21 mouse cellular contexts compared by ENCODE assay signal in the genomic region with DNA sequence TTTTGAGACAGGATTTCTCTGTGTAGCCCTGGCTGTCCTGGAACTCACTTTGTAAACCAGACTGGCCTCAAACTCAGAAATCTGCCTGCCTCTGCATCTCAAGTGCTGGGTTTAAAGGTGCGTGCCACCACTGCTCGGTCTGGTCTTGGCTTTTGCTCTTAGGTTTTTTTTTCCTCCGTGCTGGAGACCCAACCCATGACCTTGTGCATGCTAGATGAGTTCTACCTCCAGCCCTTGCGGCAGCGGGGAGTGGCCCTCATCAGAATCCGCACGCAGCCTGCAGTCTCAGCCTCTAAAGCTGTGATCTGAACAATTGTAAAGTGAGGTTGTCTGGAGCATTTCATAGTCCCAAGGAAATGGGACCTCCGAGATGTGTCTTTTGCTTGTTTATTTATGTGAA. TPM values are rescaled to one million over a fixed set of nuclear protein-coding genes. Genes with fewer than 3 reads are reported as not detected.
DNase-seq lines count a peak whose midpoint lies in the region; ATAC-seq lines count a peak whose summit lies in the region.
"Had no signal": no experiment of that assay in that cellular context is flagged by ENCODE, and none has a peak within 500 bp of the region (broad histone marks: within the 10 kb centered on the region; RNA-seq: fewer than 3 reads in every experiment).

No protein-coding gene starts in this region.

- no peak overlapping the region for H3K27ac ChIP-seq in midbrain, embryonic 11.5 days (ENCODE audit: low read depth, low read length)
- no peak overlapping the region for H3K27ac ChIP-seq in midbrain, embryonic 14.5 days (replicated peaks; ENCODE audit: low read depth, low read length)
- no peak overlapping the region for H3K27ac ChIP-seq in limb, embryonic 10.5 days
- H3K27ac ChIP-seq: embryonic facial prominence, embryonic 10.5 days; embryonic facial prominence, embryonic 12.5 days; forebrain, embryonic 13.5 days; forebrain, embryonic 15.5 days had no signal

- no peak for ATAC-seq in midbrain, embryonic 11.5 days (ENCODE audit: low FRiP score)
- ATAC-seq in midbrain, embryonic 14.5 days (ENCODE audit: low FRiP score, low TSS enrichment) = no peak
- ATAC-seq: forebrain, embryonic 13.5 days; forebrain, embryonic 15.5 days; forebrain, postnatal 0 days had no signal

- H3K4me2 ChIP-seq in midbrain, embryonic 11.5 days = no peak overlapping the region
- no peak overlapping the region for H3K4me2 ChIP-seq in midbrain, embryonic 14.5 days (ENCODE audit: low read length)
- H3K4me2 ChIP-seq: embryonic facial prominence, embryonic 12.5 days; forebrain, embryonic 13.5 days; forebrain, embryonic 15.5 days had no signal

- 97% methylated on average over 8 of the region's 8 CpGs for WGBS in midbrain, embryonic 11.5 days
- 96% methylated on average over 8 of the region's 8 CpGs for WGBS in midbrain, embryonic 14.5 days
- WGBS in limb, embryonic 10.5 days = 96% methylated on average over 8 of the region's 8 CpGs

- H3K27me3 ChIP-seq in midbrain, embryonic 11.5 days (ENCODE audit: control insufficient read depth, insufficient read depth, low read length) = no peaks in the 10 kb centered on the region
- H3K27me3 ChIP-seq in midbrain, embryonic 14.5 days (ENCODE audit: control insufficient read depth, insufficient read depth, low read length) = no peaks in the 10 kb centered on the region
- H3K27me3 ChIP-seq in limb, embryonic 10.5 days (ENCODE audit: low read depth, poor library complexity, severe bottlenecking) = no peaks in the 10 kb centered on the region
- H3K27me3 ChIP-seq: embryonic facial prominence, embryonic 12.5 days; forebrain, embryonic 13.5 days; forebrain, embryonic 15.5 days had no signal

- peaks cover 7% of the 10 kb centered on the region for H3K4me1 ChIP-seq in midbrain, embryonic 11.5 days (ENCODE audit: control insufficient read depth, insufficient read depth, low read length)
- peaks cover 20% of the 10 kb centered on the region for H3K4me1 ChIP-seq in midbrain, embryonic 14.5 days (ENCODE audit: control insufficient read depth, insufficient read depth, low read length)
- H3K4me1 ChIP-seq in limb, embryonic 10.5 days = peaks cover 34% of the 10 kb centered on the region

- DNase-seq in midbrain, embryonic 11.5 days (ENCODE audit: low spot score, missing footprints) = peak; percentile 45
- no peak for DNase-seq in midbrain, embryonic 14.5 days
- DNase-seq in ES-CJ7 (ENCODE audit: low read depth, low spot score) (peak; percentile 62), ZHBTc4 (ENCODE audit: low read depth, low spot score) (peak; percentile 69)
- no peak for DNase-seq in adrenal gland, adult 2 months
- DNase-seq in limb, embryonic 10.5 days (ENCODE audit: low spot score) = no peak
- DNase-seq: adrenal gland, adult 8-10 months; adrenal gland, postnatal 14 days; adrenal gland, postnatal 36 days; cerebellum, adult 11-12 months; cerebellum, adult 2 months; cerebellum, postnatal 10 days; cerebellum, postnatal 25 days; forebrain, postnatal 0 days had no signal

- H3K36me3 ChIP-seq in midbrain, embryonic 11.5 days (ENCODE audit: control insufficient read depth, insufficient read depth, low read length) = no peaks in the 10 kb centered on the region
- peaks cover 4% of the 10 kb centered on the region for H3K36me3 ChIP-seq in midbrain, embryonic 14.5 days (ENCODE audit: control insufficient read depth, insufficient read depth, low read length)
- H3K36me3 ChIP-seq in limb, embryonic 10.5 days = peaks cover 13% of the 10 kb centered on the region
- H3K36me3 ChIP-seq: embryonic facial prominence, embryonic 12.5 days; forebrain, embryonic 15.5 days had no signal

- no peak overlapping the region for H3K4me3 ChIP-seq in midbrain, embryonic 11.5 days (ENCODE audit: low read depth, low read length)
- no peak overlapping the region for H3K4me3 ChIP-seq in midbrain, embryonic 14.5 days (replicated peaks; ENCODE audit: low read depth, low read length)
- H3K4me3 ChIP-seq in limb, embryonic 10.5 days = no peak overlapping the region
- H3K4me3 ChIP-seq: embryonic facial prominence, embryonic 10.5 days; embryonic facial prominence, embryonic 12.5 days; forebrain, embryonic 13.5 days; forebrain, embryonic 15.5 days had no signal

- H3K9me3 ChIP-seq in midbrain, embryonic 11.5 days (ENCODE audit: control insufficient read depth, low read length) = no peaks in the 10 kb centered on the region
- no peaks in the 10 kb centered on the region for H3K9me3 ChIP-seq in midbrain, embryonic 14.5 days (ENCODE audit: control insufficient read depth, low read length)
- no peaks in the 10 kb centered on the region for H3K9me3 ChIP-seq in limb, embryonic 10.5 days (replicated peaks)
- H3K9me3 ChIP-seq: embryonic facial prominence, embryonic 12.5 days; forebrain, embryonic 13.5 days; forebrain, embryonic 15.5 days had no signal

- no peak overlapping the region for H3K9ac ChIP-seq in midbrain, embryonic 11.5 days (ENCODE audit: low read length)
- no peak overlapping the region for H3K9ac ChIP-seq in midbrain, embryonic 14.5 days (replicated peaks; ENCODE audit: low read length)
- H3K9ac ChIP-seq: embryonic facial prominence, embryonic 12.5 days; forebrain, embryonic 13.5 days; forebrain, embryonic 15.5 days; forebrain, postnatal 0 days had no signal

RNA-seq across cellular contexts. Expression of gene Srrm2, which starts 5.0 kb away (rescaled TPM):
- polyA plus RNA-seq in midbrain, embryonic 11.5 days (2014; fragmentation: Nextera tagmentation; extraction: Ambion mirVana) = 408 and 439 TPM in 2 replicates
- polyA plus RNA-seq in midbrain, embryonic 14.5 days (2014; fragmentation: Nextera tagmentation; extraction: Ambion mirVana) = 498 and 502 TPM in 2 replicates
- 100 to 1,000 TPM; 322 to 545 TPM for total RNA-seq in adrenal gland, adult 2 months (2021)
- polyA plus RNA-seq in adrenal gland, adult 2 months (2012; rRNA removed) = 1,031 and 1,277 TPM in 2 replicates
- 562 and 563 TPM in 2 replicates for polyA plus RNA-seq in limb, embryonic 10.5 days (2016; fragmentation: Nextera tagmentation; extraction: Ambion mirVana)

RNA-seq across cellular contexts. Expression of gene Flywch2, which starts 9.4 kb away (rescaled TPM):
- polyA plus RNA-seq in midbrain, embryonic 11.5 days (2014; fragmentation: Nextera tagmentation; extraction: Ambion mirVana) = 20.4 and 20.9 TPM in 2 replicates
- polyA plus RNA-seq in midbrain, embryonic 14.5 days (2014; fragmentation: Nextera tagmentation; extraction: Ambion mirVana) = 70.7 and 95.4 TPM in 2 replicates
- total RNA-seq in adrenal gland, adult 2 months (2021) = 1 to 10 TPM; 4.3 to 6.7 TPM
- 8.7 and 12.0 TPM in 2 replicates for polyA plus RNA-seq in adrenal gland, adult 2 months (2012; rRNA removed)
- 37.5 and 54.1 TPM in 2 replicates for polyA plus RNA-seq in limb, embryonic 10.5 days (2016; fragmentation: Nextera tagmentation; extraction: Ambion mirVana)

RNA-seq across cellular contexts. Expression of gene Flywch1, which starts 23.9 kb away (rescaled TPM):
- 125 and 142 TPM in 2 replicates for polyA plus RNA-seq in midbrain, embryonic 11.5 days (2014; fragmentation: Nextera tagmentation; extraction: Ambion mirVana)
- 210 and 220 TPM in 2 replicates for polyA plus RNA-seq in midbrain, embryonic 14.5 days (2014; fragmentation: Nextera tagmentation; extraction: Ambion mirVana)
- 10 to 100 TPM; 61.8 to 85.0 TPM for total RNA-seq in adrenal gland, adult 2 months (2021)
- 45.8 and 49.3 TPM in 2 replicates for polyA plus RNA-seq in adrenal gland, adult 2 months (2012; rRNA removed)
- polyA plus RNA-seq in limb, embryonic 10.5 days (2016; fragmentation: Nextera tagmentation; extraction: Ambion mirVana) = 177 and 183 TPM in 2 replicates

RNA-seq across cellular contexts. Expression of gene Elob, which starts 33.6 kb away (rescaled TPM):
- polyA plus RNA-seq in midbrain, embryonic 11.5 days (2014; fragmentation: Nextera tagmentation; extraction: Ambion mirVana) = 1,062 and 1,170 TPM in 2 replicates
- polyA plus RNA-seq in midbrain, embryonic 14.5 days (2014; fragmentation: Nextera tagmentation; extraction: Ambion mirVana) = 1,255 and 1,621 TPM in 2 replicates
- total RNA-seq in adrenal gland, adult 2 months (2021) = 100 to 1,000 TPM; 447 to 451 TPM
- polyA plus RNA-seq in adrenal gland, adult 2 months (2012; rRNA removed) = 513 and 552 TPM in 2 replicates
- polyA plus RNA-seq in limb, embryonic 10.5 days (2016; fragmentation: Nextera tagmentation; extraction: Ambion mirVana) = 1,047 and 1,081 TPM in 2 replicates

RNA-seq across cellular contexts. Expression of gene Prss33, which starts 40.5 kb away (rescaled TPM):
- polyA plus RNA-seq in midbrain, embryonic 11.5 days (2014; fragmentation: Nextera tagmentation; extraction: Ambion mirVana) = 0.27 TPM in 1 of 2 replicates, not detected in the other
- polyA plus RNA-seq in midbrain, embryonic 14.5 days (2014; fragmentation: Nextera tagmentation; extraction: Ambion mirVana) = 0.41 TPM in 1 of 2 replicates, not detected in the other
- total RNA-seq in adrenal gland, adult 2 months (2021) = not detected
- polyA plus RNA-seq in adrenal gland, adult 2 months (2012; rRNA removed) = 0.10 and 0.24 TPM in 2 replicates
- not detected in 2 replicates for polyA plus RNA-seq in limb, embryonic 10.5 days (2016; fragmentation: Nextera tagmentation; extraction: Ambion mirVana)
- total RNA-seq: adrenal gland, adult 8-10 months; adrenal gland, postnatal 14 days; adrenal gland, postnatal 36 days; forebrain, postnatal 0 days had no signal
- polyA plus RNA-seq: C2C12; cortical plate, adult 2 months; forebrain, embryonic 11.5 days; forebrain, embryonic 13.5 days; forebrain, embryonic 15.5 days; forebrain, postnatal 0 days had no signal

Comparison
In these comparisons a context has a peak if more than half of its experiments do, and no peak if none do; other contexts are left out.
1. DNase-seq: peak in midbrain, embryonic 11.5 days (single experiment), ES-CJ7 (single experiment) and ZHBTc4 (single experiment); none in midbrain, embryonic 14.5 days (single experiment), adrenal gland, adult 2 months (single experiment) and limb, embryonic 10.5 days (single experiment).